Mouse (Mus musculus): ENCODE measurements at regions not wholly inside any gene's neighbourhood (a gene's known extent, or its start where the extent isn't known, plus 50 kb on each side); places are given as distances from the start of the nearest gene placed in this dataset.

- TF ChIP-seq CTCF (IDR thresholded peaks at IDR 0.05) (no peak), EP300 (IDR thresholded peaks at IDR 0.05) (no peak)
These were observed 200.7 kb downstream of the Sec16b start for GRCm38 (mm10) chr1:157707256-157707655.
